Mouse (Mus musculus) stomach, adult 2 months (tissue): ENCODE data around the gene Mospd3. TPM values are rescaled to one million over a fixed set of nuclear protein-coding genes. Genes with fewer than 3 reads are reported as not detected.

Source experiments
- polyA plus RNA-seq: library from polyadenylated mRNA; depleted of rRNA; stranded (reverse); fragments of >200 nt; gene quantifications from 2 replicates; pipeline ENCODE4 v1.2.3, GENCODE M21; 2012; rRNA removed

Mospd3 gene
- 93.4 and 111 TPM in 2 replicates for polyA plus RNA-seq

GRCm38 (mm10) chr5:137600619-137601364, at the start of gene Mospd3:
Gene Mospd3 (minus strand): TSS chr5:137601058.

GRCm38 (mm10) chr5:137645652-137646091, 44.8 kb upstream of the Mospd3 start, which contains the start of gene Irs3:
Gene Irs3 (minus strand): TSS chr5:137645714.

GRCm38 (mm10) chr5:137641054-137641453, 40.2 kb upstream of the Mospd3 start, which contains the start of gene Sap25:
Gene Sap25 (plus strand): TSS chr5:137641334.

GRCm38 (mm10) chr5:137628498-137629305, 27.8 kb upstream of the Mospd3 start, which contains the start of the genes Fbxo24, Lrch4 and Gm20605:
Gene Fbxo24 (minus strand): TSS chr5:137629002.
Gene Lrch4 (plus strand): TSS chr5:137629121.
Gene Gm20605 (plus strand): TSS chr5:137629175.

GRCm38 (mm10) chr5:137613550-137613949, 12.7 kb upstream of the Mospd3 start, which contains the start of gene Pcolce:
Gene Pcolce (minus strand): TSS chr5:137613784.

GRCm38 (mm10) chr5:137569665-137570064, 31.2 kb downstream of the Mospd3 start, which contains the start of gene Tfr2:
Gene Tfr2 (plus strand): TSS chr5:137569840.

GRCm38 (mm10) chr5:137553411-137553837, 47.4 kb downstream of the Mospd3 start, which contains the start of gene Actl6b:
Gene Actl6b (plus strand): TSS chr5:137553517.

Other genes starting within 250 kb of the Mospd3 start
- gene Zan, start 124.0 kb downstream of the Mospd3 start, polyA plus RNA-seq, result 0.40 and 0.66 TPM in 2 replicates
- gene Pop7, start 98.5 kb downstream of the Mospd3 start, polyA plus RNA-seq, result 24.5 and 34.1 TPM in 2 replicates
- gene Gigyf1, start 82.5 kb downstream of the Mospd3 start, polyA plus RNA-seq, result 9.9 and 13.0 TPM in 2 replicates
- gene Epo, start 67.8 kb downstream of the Mospd3 start, polyA plus RNA-seq, result not detected in 2 replicates
- gene Gnb2, start 67.5 kb downstream of the Mospd3 start, polyA plus RNA-seq, result 621 and 843 TPM in 2 replicates
- gene Actl6b, start 47.5 kb downstream of the Mospd3 start, polyA plus RNA-seq, result 0.78 and 1.4 TPM in 2 replicates
- gene Tfr2, start 31.2 kb downstream of the Mospd3 start, polyA plus RNA-seq, result 0.61 and 0.76 TPM in 2 replicates
- 82.5 and 87.8 TPM in 2 replicates for gene Pcolce, start 12.7 kb upstream of the Mospd3 start, polyA plus RNA-seq
- gene Fbxo24, start 27.9 kb upstream of the Mospd3 start, polyA plus RNA-seq, result 0.65 and 0.66 TPM in 2 replicates
- gene Lrch4, start 28.1 kb upstream of the Mospd3 start, polyA plus RNA-seq, result 19.9 and 26.0 TPM in 2 replicates
- 13.3 and 15.3 TPM in 2 replicates for gene Gm20605, start 28.1 kb upstream of the Mospd3 start, polyA plus RNA-seq
- 68.8 and 109 TPM in 2 replicates for gene Sap25, start 40.3 kb upstream of the Mospd3 start, polyA plus RNA-seq
- gene Irs3, start 44.7 kb upstream of the Mospd3 start, polyA plus RNA-seq, result 0.51 and 0.54 TPM in 2 replicates
- gene Agfg2, start 83.7 kb upstream of the Mospd3 start, polyA plus RNA-seq, result 10.0 and 11.3 TPM in 2 replicates
- gene Nyap1, start 140.5 kb upstream of the Mospd3 start, polyA plus RNA-seq, result 3.5 and 5.9 TPM in 2 replicates
- 77.2 and 105 TPM in 2 replicates for gene Tsc22d4, start 144.7 kb upstream of the Mospd3 start, polyA plus RNA-seq
- gene Ppp1r35, start 177.8 kb upstream of the Mospd3 start, polyA plus RNA-seq, result 33.3 and 51.9 TPM in 2 replicates
- 9.1 and 12.3 TPM in 2 replicates for gene Mepce, start 186.6 kb upstream of the Mospd3 start, polyA plus RNA-seq
- gene Zcwpw1, start 186.7 kb upstream of the Mospd3 start, polyA plus RNA-seq, result 0.03 and 0.16 TPM in 2 replicates
- 0.38 and 1.1 TPM in 2 replicates for gene Pilra, start 235.2 kb upstream of the Mospd3 start, polyA plus RNA-seq